Mouse (Mus musculus): ENCODE data around the gene Dcun1d2. TPM values are rescaled to one million over a fixed set of nuclear protein-coding genes. Genes with fewer than 3 reads are reported as not detected.
"Not testable (repeated sequence)": the region's sequence is repeated elsewhere in the genome, so short reads cannot be mapped to it uniquely, and the experiment has no call there.

Gene Dcun1d2
- total RNA-seq (2014; rRNA removed) (32.7 and 38.9 TPM in 2 replicates), polyA plus RNA-seq (2015; fragmentation: Nextera tagmentation; extraction: Ambion mirVana) (24.4 and 28.3 TPM in 2 replicates)

GRCm38 (mm10) chr8:13287692-13288623, at the start of gene Dcun1d2, which contains the start of gene Tmco3:
Dcun1d2 (minus strand) TSS chr8:13288131.
Tmco3 (plus strand) TSS chr8:13288190.
- DNase-seq (ENCODE audit: low spot score), result peak; percentile 98
- H3K4me3 ChIP-seq (ENCODE audit: low read depth, low read length), result peak within 1 kb of the TSS; percentile 84
- peaks cover 5% of the 10 kb centered on the region; the same call in 1 of the 2 replicates for H3K36me3 ChIP-seq (ENCODE audit: insufficient read depth, low read length)
- H3K4me1 ChIP-seq (ENCODE audit: insufficient read depth, low read length), result peaks cover 10% of the 10 kb centered on the region; the same call in 1 of the 2 replicates
- H3K27ac ChIP-seq (ENCODE audit: low read depth, low read length), result peak within 1 kb of the TSS; percentile 91
- H3K9me3 ChIP-seq (ENCODE audit: low read length), result no peaks in the 10 kb centered on the region
- H3K27me3 ChIP-seq (ENCODE audit: insufficient read depth, low read length), result no peaks in the 10 kb centered on the region
- TF ChIP-seq CTCF (IDR thresholded peaks at IDR 0.05), result no peak
- peak within 1 kb of the TSS; percentile 93 for H3K4me2 ChIP-seq (ENCODE audit: low read depth, low read length, poor library complexity, severe bottlenecking)
- WGBS, result under 1% methylated on average over 79 of the region's 79 CpGs
- H3K9ac ChIP-seq (replicated peaks; ENCODE audit: low read length, poor library complexity, severe bottlenecking), result peak within 1 kb of the TSS; percentile 73
- peak; percentile 92 for ATAC-seq (ENCODE audit: low FRiP score)

- Histone ChIP-seq H3K4me1 (ENCODE audit: insufficient read depth, low read length) (no peaks in the 10 kb centered on the region), H3K4me3 (ENCODE audit: low read depth, low read length) (peak overlapping the region; percentile 89), H3K27me3 (ENCODE audit: insufficient read depth, low read length) (no peaks in the 10 kb centered on the region), H3K36me3 (ENCODE audit: insufficient read depth, low read length) (peaks cover 4% of the 10 kb centered on the region; the same call in 1 of the 2 replicates), H3K9me3 (ENCODE audit: low read length) (no peaks in the 10 kb centered on the region), H3K27ac (ENCODE audit: low read depth, low read length) (peak overlapping the region; percentile 83; the same call in 1 of the 2 replicates), H3K9ac (replicated peaks; ENCODE audit: low read length, poor library complexity, severe bottlenecking) (peak overlapping the region; percentile 96; the same call in 1 of the 2 replicates), H3K4me2 (ENCODE audit: low read depth, low read length, poor library complexity, severe bottlenecking) (peak overlapping the region; percentile 89)
- ATAC-seq (ENCODE audit: low FRiP score), result no peak
- WGBS, result 76% methylated on average over 3 of the region's 3 CpGs
- TF ChIP-seq CTCF (IDR thresholded peaks at IDR 0.05), result no peak
- no peak for DNase-seq (ENCODE audit: low spot score)
These were observed 49.7 kb upstream of the Dcun1d2 start for GRCm38 (mm10) chr8:13337678-13338077.

GRCm38 (mm10) chr8:13337245-13337644, 49.3 kb upstream of the Dcun1d2 start:
- H3K4me1 ChIP-seq (ENCODE audit: insufficient read depth, low read length); H3K36me3 ChIP-seq (ENCODE audit: insufficient read depth, low read length); H3K27ac ChIP-seq (ENCODE audit: low read depth, low read length); H3K4me2 ChIP-seq (ENCODE audit: low read depth, low read length, poor library complexity, severe bottlenecking); ATAC-seq (ENCODE audit: low FRiP score); H3K9me3 ChIP-seq (ENCODE audit: low read length); DNase-seq (ENCODE audit: low spot score); H3K27me3 ChIP-seq (ENCODE audit: insufficient read depth, low read length); H3K9ac ChIP-seq (replicated peaks; ENCODE audit: low read length, poor library complexity, severe bottlenecking); H3K4me3 ChIP-seq (ENCODE audit: low read depth, low read length): not testable (repeated sequence)
- 89% methylated on average over 6 of the region's 6 CpGs for WGBS

- no peak overlapping the region for H3K27ac ChIP-seq (ENCODE audit: low read depth, low read length)
- no peak for DNase-seq (ENCODE audit: low spot score)
- H3K36me3 ChIP-seq (ENCODE audit: insufficient read depth, low read length), result no peaks in the 10 kb centered on the region
- H3K27me3 ChIP-seq (ENCODE audit: insufficient read depth, low read length), result no peaks in the 10 kb centered on the region
- no peaks in the 10 kb centered on the region for H3K9me3 ChIP-seq (ENCODE audit: low read length)
- no peak for ATAC-seq (ENCODE audit: low FRiP score)
- no peaks in the 10 kb centered on the region for H3K4me1 ChIP-seq (ENCODE audit: insufficient read depth, low read length)
- H3K4me3 ChIP-seq (ENCODE audit: low read depth, low read length), result no peak overlapping the region
- H3K4me2 ChIP-seq (ENCODE audit: low read depth, low read length, poor library complexity, severe bottlenecking), result no peak overlapping the region
- no peak overlapping the region for H3K9ac ChIP-seq (replicated peaks; ENCODE audit: low read length, poor library complexity, severe bottlenecking)
- 42% methylated on average over 1 of the region's 1 CpGs for WGBS
- TF ChIP-seq CTCF (IDR thresholded peaks at IDR 0.05), result no peak
These were observed 46.7 kb upstream of the Dcun1d2 start for GRCm38 (mm10) chr8:13334671-13335070.

GRCm38 (mm10) chr8:13326598-13326997, 38.7 kb upstream of the Dcun1d2 start:
- no peaks in the 10 kb centered on the region for H3K4me1 ChIP-seq (ENCODE audit: insufficient read depth, low read length)
- peaks cover 5% of the 10 kb centered on the region for H3K36me3 ChIP-seq (ENCODE audit: insufficient read depth, low read length)
- H3K9ac ChIP-seq (replicated peaks; ENCODE audit: low read length, poor library complexity, severe bottlenecking), result no peak overlapping the region
- no peak overlapping the region for H3K4me2 ChIP-seq (ENCODE audit: low read depth, low read length, poor library complexity, severe bottlenecking)
- no peaks in the 10 kb centered on the region for H3K27me3 ChIP-seq (ENCODE audit: insufficient read depth, low read length)
- peak; percentile 59 for TF ChIP-seq CTCF (IDR thresholded peaks at IDR 0.05)
- H3K27ac ChIP-seq (ENCODE audit: low read depth, low read length), result no peak overlapping the region
- 40% methylated on average over 5 of the region's 5 CpGs for WGBS
- no peaks in the 10 kb centered on the region for H3K9me3 ChIP-seq (ENCODE audit: low read length)
- peak; percentile 22 for DNase-seq (ENCODE audit: low spot score)
- no peak for ATAC-seq (ENCODE audit: low FRiP score)
- no peak overlapping the region for H3K4me3 ChIP-seq (ENCODE audit: low read depth, low read length)

GRCm38 (mm10) chr8:13316671-13317070, 28.7 kb upstream of the Dcun1d2 start:
- Histone ChIP-seq H3K4me3 (ENCODE audit: low read depth, low read length) (no peak overlapping the region), H3K4me2 (ENCODE audit: low read depth, low read length, poor library complexity, severe bottlenecking) (no peak overlapping the region), H3K4me1 (ENCODE audit: insufficient read depth, low read length) (no peaks in the 10 kb centered on the region), H3K9ac (replicated peaks; ENCODE audit: low read length, poor library complexity, severe bottlenecking) (no peak overlapping the region), H3K27ac (ENCODE audit: low read depth, low read length) (no peak overlapping the region), H3K27me3 (ENCODE audit: insufficient read depth, low read length) (no peaks in the 10 kb centered on the region), H3K9me3 (ENCODE audit: low read length) (no peaks in the 10 kb centered on the region), H3K36me3 (ENCODE audit: insufficient read depth, low read length) (peaks cover 63% of the 10 kb centered on the region)
- 93% methylated on average over 10 of the region's 10 CpGs for WGBS
- DNase-seq (ENCODE audit: low spot score), result no peak
- ATAC-seq (ENCODE audit: low FRiP score), result no peak
- no peak for TF ChIP-seq CTCF (IDR thresholded peaks at IDR 0.05)

Measured in midbrain, postnatal 0 days (tissue).